Mouse (Mus musculus) liver, adult 2 months (tissue): ENCODE measurements around the gene Lipm.

Source experiments
- CTCF ChIP-seq: fragments of 200-500 bp; IDR thresholded peaks from 2 replicates; pipeline ENCODE4 v1.5.1; 2011; ENCODE audit warnings: low read depth, low read length, control low read depth
- POLR2A ChIP-seq: fragments of 200-500 bp; IDR thresholded peaks from 2 replicates; pipeline ENCODE4 v1.6.1; 2011; ENCODE audit warnings: low read length, control low read depth; ENCODE audit not compliant: insufficient read depth; ENCODE audit errors: extremely low read depth

DNA sequence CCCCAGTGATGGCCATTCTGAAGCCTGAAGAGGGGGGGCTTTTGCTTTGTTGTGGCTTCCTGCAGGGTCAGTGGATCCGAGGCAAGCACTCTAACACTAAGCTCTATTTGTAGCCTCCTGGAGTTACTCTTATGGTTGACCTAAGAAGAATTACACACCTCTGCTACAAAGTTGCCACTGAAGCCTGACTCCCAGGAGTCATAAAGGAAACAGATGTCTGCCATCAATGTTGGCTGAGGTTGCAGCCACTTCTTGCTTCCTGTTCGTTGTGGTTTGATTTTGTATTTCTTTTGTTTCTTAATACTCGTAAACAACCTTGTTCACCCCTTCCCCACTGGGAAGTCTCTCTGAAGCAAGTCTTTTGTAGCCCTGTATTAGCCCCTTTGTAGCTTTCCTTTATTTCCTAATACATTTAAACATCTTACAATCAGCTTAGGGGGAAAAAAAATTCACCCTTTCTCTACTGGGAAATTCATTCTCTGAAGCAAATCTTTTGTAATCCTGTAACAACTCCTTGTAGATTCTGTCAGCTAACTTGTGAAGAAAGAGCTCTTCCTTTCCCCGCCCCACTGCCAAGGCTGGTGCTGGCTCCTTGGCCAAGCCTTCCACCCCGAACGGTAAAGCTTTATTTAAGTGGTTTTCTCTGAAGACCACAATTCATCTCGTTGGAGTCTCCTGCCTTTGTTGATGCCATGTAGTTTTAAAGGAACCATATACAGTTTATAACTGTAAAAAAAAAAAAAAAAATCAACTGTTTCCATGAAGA lies 67.3 kb downstream of the Lipm start:
- TF ChIP-seq CTCF: no peak
- TF ChIP-seq POLR2A: no peak
